Mouse (Mus musculus): ENCODE measurements around the gene Dpy19l3. TPM values are rescaled to one million over a fixed set of nuclear protein-coding genes. Genes with fewer than 3 reads are reported as not detected.

Dpy19l3 gene
- total RNA-seq, 2 experiments from 2014 or later, result 80.3 to 84.7 TPM

DNA sequence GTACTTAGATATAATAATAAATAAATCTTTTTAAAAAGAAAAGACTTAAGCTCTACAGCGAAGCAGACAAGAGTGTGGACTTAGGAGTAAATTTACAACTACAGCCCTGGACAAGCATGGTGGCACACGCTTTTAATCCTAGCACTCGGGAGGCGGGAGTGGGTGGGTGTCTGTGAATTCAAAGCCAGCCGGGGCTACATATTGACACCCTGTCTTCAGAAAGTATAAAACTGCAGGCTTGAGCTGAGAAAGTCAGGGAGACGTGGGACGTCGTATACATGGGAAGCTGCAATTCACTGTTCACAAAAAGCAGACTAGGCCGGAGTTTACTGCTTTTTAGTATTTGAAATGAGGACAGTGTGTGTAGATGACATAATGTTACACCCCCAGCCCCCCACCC is 117.4 kb downstream of the Dpy19l3 start:
- no peak overlapping the region for H3K4me3 ChIP-seq
- DNase-seq (ENCODE audit: low spot score in 2 of 2), result no peak

GRCm38 (mm10) chr7:35636229-35636628 is 118.0 kb downstream of the Dpy19l3 start:
- Histone ChIP-seq H3K4me3 (no peak overlapping the region), H3K27ac (no peak overlapping the region)
- DNase-seq (ENCODE audit: low spot score in 2 of 2), result peak in 1 of 2 experiments; percentile 30
- TF ChIP-seq CTCF (conservative IDR thresholded peaks at IDR 0.05), result peak; percentile 83

More for the DNA sequence above, 117.4 kb downstream of the Dpy19l3 start:
- TF ChIP-seq CTCF (conservative IDR thresholded peaks at IDR 0.05), result no peak
- no peak overlapping the region for H3K27ac ChIP-seq

Other genes starting within 250 kb of the Dpy19l3 start
- under 1 TPM; 0.64 to 0.74 TPM for gene Tdrd12, start 216.7 kb downstream of the Dpy19l3 start, total RNA-seq (2021)
- 10 to 100 TPM; 65.1 to 67.3 TPM for gene Nudt19, start 198.2 kb downstream of the Dpy19l3 start, total RNA-seq (2021)
- under 1 TPM; 0.34 to 0.51 TPM for gene Rgs9bp, start 168.9 kb downstream of the Dpy19l3 start, total RNA-seq (2021)
- gene Ankrd27, start 168.2 kb downstream of the Dpy19l3 start, total RNA-seq (2021), result 10 to 100 TPM; 35.8 to 44.2 TPM
- gene Pdcd5, start 106.9 kb downstream of the Dpy19l3 start, total RNA-seq (2021), result 10 to 100 TPM; 71.8 to 72.4 TPM
- 10 to 100 TPM; 32.7 to 38.6 TPM for gene Zfp507, start 48.5 kb upstream of the Dpy19l3 start, total RNA-seq (2021)

Measured in layer of hippocampus, adult 2 months (tissue).